ENCODE assay signal across 7 mouse cellular contexts in genomic region chr7:30122188-30122530, GRCm38 (mm10). TPM values are rescaled to one million over a fixed set of nuclear protein-coding genes. Genes with fewer than 3 reads are reported as not detected.
DNase-seq lines count a peak whose midpoint lies in the region; ATAC-seq lines count a peak whose summit lies in the region.

No protein-coding gene starts in this region.

- peak overlapping the region; percentile 55 for H3K4me3 ChIP-seq in neural tube, embryonic 11.5 days (ENCODE audit: low read depth, low read length)
- H3K4me3 ChIP-seq in embryonic facial prominence, embryonic 11.5 days (ENCODE audit: low read depth, low read length), result peak overlapping the region; percentile 57
- peak overlapping the region; percentile 64 for H3K4me3 ChIP-seq in limb, embryonic 11.5 days (ENCODE audit: low read depth, low read length)
- H3K4me3 ChIP-seq in stomach, embryonic 16.5 days (replicated peaks; ENCODE audit: low read length), result peak overlapping the region; percentile 62

- WGBS in neural tube, embryonic 11.5 days, result 8% methylated on average over 15 of the region's 15 CpGs
- WGBS in embryonic facial prominence, embryonic 11.5 days, result 8% methylated on average over 15 of the region's 15 CpGs
- WGBS in limb, embryonic 11.5 days, result 11% methylated on average over 15 of the region's 15 CpGs
- WGBS in stomach, embryonic 16.5 days, result 4% methylated on average over 15 of the region's 15 CpGs

- H3K27me3 ChIP-seq in neural tube, embryonic 11.5 days (ENCODE audit: control insufficient read depth, insufficient read depth, low read length), result no peaks in the 10 kb centered on the region
- no peaks in the 10 kb centered on the region for H3K27me3 ChIP-seq in embryonic facial prominence, embryonic 11.5 days (ENCODE audit: control insufficient read depth, insufficient read depth, low read length)
- H3K27me3 ChIP-seq in limb, embryonic 11.5 days (ENCODE audit: control insufficient read depth, insufficient read depth, low read length), result no peaks in the 10 kb centered on the region
- no peaks in the 10 kb centered on the region for H3K27me3 ChIP-seq in stomach, embryonic 16.5 days (ENCODE audit: control insufficient read depth, insufficient read depth, low read length)

- no peaks in the 10 kb centered on the region for H3K9me3 ChIP-seq in neural tube, embryonic 11.5 days (ENCODE audit: control insufficient read depth, low read length)
- H3K9me3 ChIP-seq in embryonic facial prominence, embryonic 11.5 days (replicated peaks; ENCODE audit: control insufficient read depth, low read length), result no peaks in the 10 kb centered on the region
- no peaks in the 10 kb centered on the region for H3K9me3 ChIP-seq in limb, embryonic 11.5 days (ENCODE audit: control insufficient read depth, low read length)
- H3K9me3 ChIP-seq in stomach, embryonic 16.5 days (replicated peaks; ENCODE audit: control insufficient read depth, low read length), result no peaks in the 10 kb centered on the region

- no peaks in the 10 kb centered on the region for H3K36me3 ChIP-seq in neural tube, embryonic 11.5 days (ENCODE audit: control insufficient read depth, insufficient read depth, low read length)
- H3K36me3 ChIP-seq in embryonic facial prominence, embryonic 11.5 days (replicated peaks; ENCODE audit: control insufficient read depth, insufficient read depth, low read depth, low read length), result no peaks in the 10 kb centered on the region
- peaks cover under 1% of the 10 kb centered on the region; the same call in 1 of the 2 replicates for H3K36me3 ChIP-seq in limb, embryonic 11.5 days (ENCODE audit: control insufficient read depth, insufficient read depth, low read length)
- 0 out of 2 replicates have a peak, but pooled peaks cover under 1% of the 10 kb centered on the region for H3K36me3 ChIP-seq in stomach, embryonic 16.5 days (ENCODE audit: control insufficient read depth, insufficient read depth, low read length)

- 0 out of 2 replicates have a peak, but pooled peaks have one; percentile 16 for ATAC-seq in neural tube, embryonic 11.5 days (ENCODE audit: insufficient read depth, low FRiP score, low TSS enrichment)
- no peak; the same call in 1 of the 2 replicates for ATAC-seq in embryonic facial prominence, embryonic 11.5 days (replicated peaks; ENCODE audit: insufficient number of reproducible peaks, low FRiP score, low TSS enrichment, low read depth)
- peak; percentile 69; the same call in 1 of the 2 replicates for ATAC-seq in limb, embryonic 11.5 days (ENCODE audit: insufficient number of reproducible peaks, low FRiP score, low TSS enrichment, low read depth)
- ATAC-seq in stomach, embryonic 16.5 days (ENCODE audit: insufficient read depth, low FRiP score), result 0 out of 2 replicates have a peak, but pooled peaks have one; percentile 1

- DNase-seq in neural tube, embryonic 11.5 days (ENCODE audit: low spot score), result no peak
- no peak for DNase-seq in neural tube, embryonic 10.5 days (ENCODE audit: extremely low spot score, low spot score)
- peak; percentile 36 for DNase-seq in embryonic facial prominence, embryonic 11.5 days (ENCODE audit: low spot score)
- DNase-seq in limb, embryonic 11.5 days (ENCODE audit: low spot score), result no peak
- DNase-seq in layer of hippocampus, adult 11-12 months (ENCODE audit: low spot score), result no peak
- no peak for DNase-seq in frontal cortex, postnatal 25 days (ENCODE audit: low spot score in 2 of 2)

- H3K9ac ChIP-seq in neural tube, embryonic 11.5 days (ENCODE audit: low read length), result peak overlapping the region; percentile 71
- peak overlapping the region; percentile 70 for H3K9ac ChIP-seq in embryonic facial prominence, embryonic 11.5 days (replicated peaks; ENCODE audit: low read length)
- peak overlapping the region; percentile 78 for H3K9ac ChIP-seq in limb, embryonic 11.5 days (ENCODE audit: low read length)
- peak overlapping the region; percentile 77 for H3K9ac ChIP-seq in stomach, embryonic 16.5 days (ENCODE audit: low read length)

- H3K4me1 ChIP-seq in neural tube, embryonic 11.5 days (ENCODE audit: control insufficient read depth, insufficient read depth, low read length), result no peaks in the 10 kb centered on the region
- no peaks in the 10 kb centered on the region for H3K4me1 ChIP-seq in embryonic facial prominence, embryonic 11.5 days (ENCODE audit: control insufficient read depth, insufficient read depth, low read length)
- no peaks in the 10 kb centered on the region for H3K4me1 ChIP-seq in limb, embryonic 11.5 days (ENCODE audit: control insufficient read depth, insufficient read depth, low read length)
- H3K4me1 ChIP-seq in stomach, embryonic 16.5 days (ENCODE audit: control insufficient read depth, insufficient read depth, low read length), result no peaks in the 10 kb centered on the region

- H3K4me2 ChIP-seq in neural tube, embryonic 11.5 days (ENCODE audit: low read depth), result peak overlapping the region; percentile 74
- peak overlapping the region; percentile 78 for H3K4me2 ChIP-seq in embryonic facial prominence, embryonic 11.5 days (ENCODE audit: low read depth, low read length)
- peak overlapping the region; percentile 86 for H3K4me2 ChIP-seq in limb, embryonic 11.5 days (ENCODE audit: low read depth, severe bottlenecking)
- H3K4me2 ChIP-seq in stomach, embryonic 16.5 days (ENCODE audit: low read depth, low read length), result peak overlapping the region; percentile 75

- peak overlapping the region; percentile 70; the same call in 1 of the 2 replicates for H3K27ac ChIP-seq in neural tube, embryonic 11.5 days (ENCODE audit: low read depth, low read length)
- 0 out of 2 replicates have a peak overlapping the region, but pooled peaks have one; percentile 48 for H3K27ac ChIP-seq in embryonic facial prominence, embryonic 11.5 days (replicated peaks; ENCODE audit: low read depth, low read length)
- H3K27ac ChIP-seq in limb, embryonic 11.5 days (replicated peaks; ENCODE audit: low read depth, low read length), result no peak overlapping the region
- H3K27ac ChIP-seq in stomach, embryonic 16.5 days (ENCODE audit: low read length), result peak overlapping the region; percentile 19; the same call in 1 of the 2 replicates

RNA-seq across cellular contexts. Expression of gene Zfp382, which starts 0.4 kb away (rescaled TPM):
- 7.4 and 10.5 TPM in 2 replicates for polyA plus RNA-seq in neural tube, embryonic 11.5 days (2014; fragmentation: Nextera tagmentation; extraction: Ambion mirVana)
- polyA plus RNA-seq in embryonic facial prominence, embryonic 11.5 days (2014; fragmentation: Nextera tagmentation; extraction: Ambion mirVana), result 5.9 and 6.2 TPM in 2 replicates
- polyA plus RNA-seq in limb, embryonic 11.5 days (2014; fragmentation: Nextera tagmentation; extraction: Ambion mirVana), result 6.5 and 8.6 TPM in 2 replicates
- 9.5 TPM in 2 replicates for polyA plus RNA-seq in stomach, embryonic 16.5 days (2015; fragmentation: Nextera tagmentation; extraction: Ambion mirVana)

RNA-seq across cellular contexts. Expression of gene Zfp260, which starts 27.6 kb away (rescaled TPM):
- polyA plus RNA-seq in neural tube, embryonic 11.5 days (2014; fragmentation: Nextera tagmentation; extraction: Ambion mirVana), result 136 and 140 TPM in 2 replicates
- polyA plus RNA-seq in embryonic facial prominence, embryonic 11.5 days (2014; fragmentation: Nextera tagmentation; extraction: Ambion mirVana), result 152 and 161 TPM in 2 replicates
- polyA plus RNA-seq in limb, embryonic 11.5 days (2014; fragmentation: Nextera tagmentation; extraction: Ambion mirVana), result 142 and 150 TPM in 2 replicates
- polyA plus RNA-seq in stomach, embryonic 16.5 days (2015; fragmentation: Nextera tagmentation; extraction: Ambion mirVana), result 96.5 and 108 TPM in 2 replicates

RNA-seq across cellular contexts. Expression of gene Zfp566, which starts 31.8 kb away (rescaled TPM):
- 15.3 and 16.4 TPM in 2 replicates for polyA plus RNA-seq in neural tube, embryonic 11.5 days (2014; fragmentation: Nextera tagmentation; extraction: Ambion mirVana)
- 17.5 and 18.4 TPM in 2 replicates for polyA plus RNA-seq in embryonic facial prominence, embryonic 11.5 days (2014; fragmentation: Nextera tagmentation; extraction: Ambion mirVana)
- polyA plus RNA-seq in limb, embryonic 11.5 days (2014; fragmentation: Nextera tagmentation; extraction: Ambion mirVana), result 17.0 and 19.7 TPM in 2 replicates
- polyA plus RNA-seq in stomach, embryonic 16.5 days (2015; fragmentation: Nextera tagmentation; extraction: Ambion mirVana), result 6.8 and 8.6 TPM in 2 replicates

RNA-seq across cellular contexts. Expression of gene Gm26920, which starts 31.9 kb away (rescaled TPM):
- 0.80 and 1.7 TPM in 2 replicates for polyA plus RNA-seq in neural tube, embryonic 11.5 days (2014; fragmentation: Nextera tagmentation; extraction: Ambion mirVana)
- polyA plus RNA-seq in embryonic facial prominence, embryonic 11.5 days (2014; fragmentation: Nextera tagmentation; extraction: Ambion mirVana), result 3.6 and 4.8 TPM in 2 replicates
- polyA plus RNA-seq in limb, embryonic 11.5 days (2014; fragmentation: Nextera tagmentation; extraction: Ambion mirVana), result 3.2 and 4.6 TPM in 2 replicates
- polyA plus RNA-seq in stomach, embryonic 16.5 days (2015; fragmentation: Nextera tagmentation; extraction: Ambion mirVana), result 0.70 and 0.87 TPM in 2 replicates

RNA-seq across cellular contexts. Expression of gene Zfp146, which starts 47.4 kb away (rescaled TPM):
- 14.3 and 15.1 TPM in 2 replicates for polyA plus RNA-seq in neural tube, embryonic 11.5 days (2014; fragmentation: Nextera tagmentation; extraction: Ambion mirVana)
- polyA plus RNA-seq in embryonic facial prominence, embryonic 11.5 days (2014; fragmentation: Nextera tagmentation; extraction: Ambion mirVana), result 19.8 and 23.0 TPM in 2 replicates
- 14.6 and 18.7 TPM in 2 replicates for polyA plus RNA-seq in limb, embryonic 11.5 days (2014; fragmentation: Nextera tagmentation; extraction: Ambion mirVana)
- polyA plus RNA-seq in stomach, embryonic 16.5 days (2015; fragmentation: Nextera tagmentation; extraction: Ambion mirVana), result 12.2 and 12.6 TPM in 2 replicates
